Mouse (Mus musculus): ENCODE data around the gene 2010111I01Rik. TPM values are rescaled to one million over a fixed set of nuclear protein-coding genes. Genes with fewer than 3 reads are reported as not detected.

2010111I01Rik gene
- polyA plus RNA-seq, 1 experiment from 2014 or later = 52.6 TPM

GRCm38 (mm10) chr13:63359393-63359792, 394.7 kb downstream of the 2010111I01Rik start:
- Histone ChIP-seq H3K27ac (no peak overlapping the region), H3K4me3 (no peak overlapping the region), H3K36me3 (no peaks in the 10 kb centered on the region), H3K9me3 (no peaks in the 10 kb centered on the region), H3K27me3 (ENCODE audit: insufficient read depth, poor library complexity, severe bottlenecking) (no peaks in the 10 kb centered on the region), H3K4me1 (peaks cover 11% of the 10 kb centered on the region; the same call in 1 of the 2 replicates)
- no peak for DNase-seq (ENCODE audit: low spot score)
- 87% methylated on average over 4 of the region's 4 CpGs for WGBS

GRCm38 (mm10) chr13:63360111-63360885, 395.6 kb downstream of the 2010111I01Rik start:
- no peaks in the 10 kb centered on the region for H3K27me3 ChIP-seq (ENCODE audit: insufficient read depth, poor library complexity, severe bottlenecking)
- H3K36me3 ChIP-seq = no peaks in the 10 kb centered on the region
- H3K9me3 ChIP-seq = no peaks in the 10 kb centered on the region
- peaks cover 11% of the 10 kb centered on the region; the same call in 1 of the 2 replicates for H3K4me1 ChIP-seq
- no peak overlapping the region for H3K27ac ChIP-seq
- DNase-seq (ENCODE audit: low spot score) = no peak
- WGBS = 72% methylated on average over 4 of the region's 4 CpGs
- H3K4me3 ChIP-seq = no peak overlapping the region

GRCm38 (mm10) chr13:63361755-63362154, 397.1 kb downstream of the 2010111I01Rik start:
- 63% methylated on average over 3 of the region's 3 CpGs for WGBS
- H3K4me3 ChIP-seq = no peak overlapping the region

GRCm38 (mm10) chr13:63373460-63374166, 408.9 kb downstream of the 2010111I01Rik start:
- no peak overlapping the region for H3K4me3 ChIP-seq
- no peaks in the 10 kb centered on the region for H3K9me3 ChIP-seq
- H3K4me1 ChIP-seq = no peaks in the 10 kb centered on the region
- H3K27ac ChIP-seq = no peak overlapping the region
- WGBS = 82% methylated on average over 7 of the region's 7 CpGs
- H3K27me3 ChIP-seq (ENCODE audit: insufficient read depth, poor library complexity, severe bottlenecking) = no peaks in the 10 kb centered on the region
- no peak for DNase-seq (ENCODE audit: low spot score)
- no peaks in the 10 kb centered on the region for H3K36me3 ChIP-seq

More at GRCm38 (mm10) chr13:63361755-63362154, 397.1 kb downstream of the 2010111I01Rik start:
- DNase-seq (ENCODE audit: low spot score) = no peak
- no peaks in the 10 kb centered on the region for H3K27me3 ChIP-seq (ENCODE audit: insufficient read depth, poor library complexity, severe bottlenecking)
- H3K36me3 ChIP-seq = no peaks in the 10 kb centered on the region
- H3K27ac ChIP-seq = no peak overlapping the region
- no peaks in the 10 kb centered on the region for H3K9me3 ChIP-seq
- H3K4me1 ChIP-seq = peaks cover 11% of the 10 kb centered on the region; the same call in 1 of the 2 replicates

MicroRNA genes within 50 kb of the gene (microRNA counts, 519-probe panel; counts per million panel counts)
- microRNA mmu-miR-23b = 3,484 counts per million, percentile 18 among the panel's probes with 10 or more counts
- 4,732 counts per million, percentile 31 among the panel's probes with 10 or more counts for microRNA mmu-miR-24
- not detected for microRNA mmu-miR-27b

Small RNA genes within 50 kb of the gene (microRNA-seq; reads per million reads assigned to microRNA genes)
- 14,536 reads per million, percentile 96 among the genes with 10 or more reads in this experiment for gene Mir23b
- not detected for gene Mir24-1
- 1,242 reads per million, percentile 81 among the genes with 10 or more reads in this experiment for gene Mir27b
- not detected for gene Mir3074-1

Other genes with a start within 250 kb of the 2010111I01Rik start
- 17.7 and 25.2 TPM in 2 replicates for gene Platr25, start 204.2 kb upstream of the 2010111I01Rik start, polyA plus RNA-seq (2016; fragmentation: Nextera tagmentation; extraction: Ambion mirVana)
- gene Gm5141, start 179.1 kb upstream of the 2010111I01Rik start, polyA plus RNA-seq (2016; fragmentation: Nextera tagmentation; extraction: Ambion mirVana) = 6.4 and 8.6 TPM in 2 replicates
- 0.31 and 0.41 TPM in 2 replicates for gene Fbp2, start 106.5 kb upstream of the 2010111I01Rik start, polyA plus RNA-seq (2016; fragmentation: Nextera tagmentation; extraction: Ambion mirVana)
- 0.25 TPM in 1 of 2 replicates, not detected in the other for gene Fbp1, start 76.6 kb upstream of the 2010111I01Rik start, polyA plus RNA-seq (2016; fragmentation: Nextera tagmentation; extraction: Ambion mirVana)